Mouse (Mus musculus): ENCODE results near the gene Ahnak2.
"Not testable (repeated sequence)": the region's sequence is repeated elsewhere in the genome, so short reads cannot be mapped to it uniquely, and the experiment has no call there.

Ahnak2 gene

GRCm38 (mm10) chr12:112821216-112821615 lies 18.8 kb upstream of the Ahnak2 start:
- DNase-seq (ENCODE audit: extremely low spot score) = no peak

- DNase-seq (ENCODE audit: extremely low spot score) = no peak
Measured at GRCm38 (mm10) chr12:112820401-112820999, 18.0 kb upstream of the Ahnak2 start.

GRCm38 (mm10) chr12:112819057-112819662 lies 16.7 kb upstream of the Ahnak2 start:
- DNase-seq (ENCODE audit: extremely low spot score) = no peak

GRCm38 (mm10) chr12:112816866-112817265 lies 14.4 kb upstream of the Ahnak2 start:
- DNase-seq (ENCODE audit: extremely low spot score) = not testable (repeated sequence)

DNA sequence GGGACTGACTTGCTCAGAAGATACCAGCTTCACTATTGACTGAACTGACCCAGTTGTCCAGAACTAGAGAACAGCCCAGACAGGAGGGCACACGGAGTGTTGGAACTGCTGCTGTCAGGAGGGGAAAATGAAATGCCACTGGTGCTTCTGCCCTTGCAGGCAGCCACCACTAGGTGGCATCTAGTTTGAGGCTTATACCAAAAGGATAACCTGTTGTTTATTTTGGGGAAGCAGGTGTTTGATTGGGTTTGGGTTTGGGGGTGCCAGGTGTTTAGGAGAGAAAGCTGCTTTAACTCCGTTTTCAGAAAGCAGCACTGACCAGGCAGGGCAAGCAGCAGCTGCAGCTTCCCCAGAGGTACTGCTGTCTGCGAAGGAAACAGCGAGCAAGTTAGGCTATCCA lies 13.8 kb upstream of the Ahnak2 start:
- DNase-seq (ENCODE audit: extremely low spot score) = peak; percentile 42

DNA sequence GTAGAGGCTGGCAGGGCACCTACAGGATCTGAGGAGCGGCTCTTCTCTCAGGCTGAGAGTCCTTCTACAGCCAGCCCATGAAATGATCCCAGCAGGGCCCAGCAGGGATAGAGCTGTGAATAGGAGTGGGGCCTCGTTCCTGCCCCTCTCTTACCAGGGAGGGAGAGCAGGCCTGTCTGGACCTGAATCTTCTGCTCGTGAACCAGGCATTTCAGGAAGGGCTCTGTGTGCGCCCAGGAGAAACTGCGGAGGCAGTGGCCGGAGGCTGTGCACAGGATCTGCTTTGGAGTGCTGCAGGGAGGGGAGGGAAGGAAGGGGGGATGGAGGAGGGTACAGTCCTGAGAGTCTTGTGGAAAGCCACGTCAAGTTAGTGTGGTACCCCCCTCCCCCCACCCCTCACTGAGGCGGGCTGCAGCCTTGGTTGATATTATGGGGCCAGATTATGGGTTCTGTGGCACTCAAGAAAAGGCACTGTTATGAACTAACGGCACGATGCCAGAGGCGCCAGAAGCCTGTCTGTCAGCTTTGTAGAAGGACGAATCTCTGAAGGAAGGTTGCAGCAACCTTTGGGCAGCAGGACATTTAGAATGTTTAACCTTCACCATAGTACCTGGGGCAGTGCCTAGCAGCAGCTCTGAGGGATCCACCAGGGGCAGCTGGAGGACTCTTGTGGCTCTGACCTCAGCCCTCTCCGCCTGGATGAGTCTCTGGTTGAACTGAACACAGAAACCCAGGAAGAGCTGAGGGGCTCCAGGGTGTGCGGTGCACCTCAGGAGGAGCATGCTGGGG lies 12.4 kb upstream of the Ahnak2 start:
- no peak for DNase-seq (ENCODE audit: extremely low spot score)

GRCm38 (mm10) chr12:112813370-112813769 lies 10.9 kb upstream of the Ahnak2 start:
- no peak for DNase-seq (ENCODE audit: extremely low spot score)

- no peak for DNase-seq (ENCODE audit: extremely low spot score)
Measured at GRCm38 (mm10) chr12:112810092-112810885, 7.8 kb upstream of the Ahnak2 start.

DNA sequence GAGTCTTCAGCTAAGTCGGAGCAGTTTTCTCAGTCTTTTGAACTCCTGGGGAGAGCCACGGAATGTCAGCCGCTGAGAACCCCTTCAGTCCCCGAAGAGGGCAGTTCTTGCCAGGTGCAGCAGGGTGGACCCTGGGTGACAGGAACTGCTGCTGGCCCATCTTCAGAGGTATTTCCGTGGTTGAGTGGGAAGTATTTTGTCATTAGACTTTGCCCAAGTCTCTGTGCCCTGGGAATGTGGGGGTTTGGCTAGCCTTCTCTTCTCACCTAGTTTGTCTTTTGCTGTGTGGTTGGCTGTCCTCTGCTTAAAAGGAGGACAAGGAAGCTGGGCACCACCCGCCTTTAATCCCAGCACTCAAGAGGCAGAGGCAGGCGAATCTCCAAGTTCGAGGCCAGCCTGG lies 7.2 kb upstream of the Ahnak2 start:
- no peak for DNase-seq (ENCODE audit: extremely low spot score)

GRCm38 (mm10) chr12:112808587-112809364 lies 6.3 kb upstream of the Ahnak2 start, which contains the start of gene Clba1:
TSS of gene Clba1 (plus strand) at chr12:112808937.
- peak; percentile 88 for DNase-seq (ENCODE audit: extremely low spot score)

- DNase-seq (ENCODE audit: extremely low spot score) = no peak
Measured at GRCm38 (mm10) chr12:112808212-112808586, 5.7 kb upstream of the Ahnak2 start.

DNA sequence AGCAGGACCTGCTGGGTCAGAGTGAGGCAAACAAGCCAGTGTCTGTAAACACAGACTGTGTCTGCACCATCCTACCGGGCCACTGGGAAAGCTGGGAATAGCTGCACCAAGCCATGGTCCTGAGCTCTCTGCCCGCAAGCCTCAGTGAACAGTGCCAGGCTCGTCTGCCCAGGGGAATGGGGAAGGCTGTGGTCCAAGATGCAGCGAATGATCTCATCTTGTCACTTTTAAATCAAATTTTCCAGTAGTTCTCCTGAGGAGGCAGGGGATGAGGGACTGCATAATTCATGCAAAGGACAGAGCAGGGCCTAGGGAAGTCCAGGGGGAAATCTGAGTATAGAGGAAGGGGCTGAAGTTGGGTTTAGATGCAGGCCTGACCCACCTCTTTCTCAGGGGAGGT lies 5.3 kb upstream of the Ahnak2 start:
- no peak for DNase-seq (ENCODE audit: extremely low spot score)

DNA sequence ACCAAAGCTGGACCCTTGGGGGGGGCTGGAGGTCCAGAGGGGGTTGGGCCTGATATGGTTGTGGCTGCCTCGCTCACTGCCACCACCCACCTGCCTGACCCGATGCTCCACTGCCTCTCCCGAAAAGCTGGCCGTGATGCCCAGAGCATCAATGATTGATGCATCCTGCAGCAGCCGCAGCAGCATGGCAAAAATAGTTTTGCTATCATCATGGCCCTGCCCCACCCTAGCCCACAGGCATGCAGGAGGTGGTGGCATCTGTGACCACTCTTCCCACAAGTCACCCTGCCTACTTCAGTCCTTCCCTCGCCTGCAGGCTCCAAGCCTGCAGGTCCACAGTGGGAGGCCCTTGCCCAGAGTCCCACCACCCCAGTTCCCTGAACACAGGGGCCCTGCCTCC lies 3.6 kb upstream of the Ahnak2 start:
- no peak for DNase-seq (ENCODE audit: extremely low spot score)

- DNase-seq (ENCODE audit: extremely low spot score) = no peak
Measured at GRCm38 (mm10) chr12:112804046-112804445, 1.6 kb upstream of the Ahnak2 start.

- no peak for DNase-seq (ENCODE audit: extremely low spot score)
Measured at GRCm38 (mm10) chr12:112802917-112803316, 460 bp upstream of the Ahnak2 start.

DNA sequence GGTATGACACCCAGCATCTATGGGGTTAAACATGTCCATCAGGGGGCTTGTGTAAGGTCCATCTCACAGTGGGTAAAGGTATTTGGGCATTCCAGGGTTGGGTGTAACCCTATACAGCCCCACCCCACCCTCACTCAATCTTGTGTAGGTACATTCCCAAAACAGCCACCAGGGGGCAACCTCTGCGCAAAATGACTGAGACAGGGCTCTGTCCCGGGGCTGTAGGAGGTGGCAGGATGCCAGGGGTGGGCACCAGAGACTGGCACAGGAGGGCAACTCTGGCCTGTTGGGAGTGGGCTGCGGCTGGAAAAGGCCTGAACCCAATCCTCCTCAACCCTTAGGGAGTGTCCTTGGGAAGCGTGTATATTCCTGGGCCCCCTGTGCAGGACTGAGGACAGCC lies 2.0 kb downstream of the Ahnak2 start:
- peak; percentile 74 for DNase-seq (ENCODE audit: extremely low spot score)

DNA sequence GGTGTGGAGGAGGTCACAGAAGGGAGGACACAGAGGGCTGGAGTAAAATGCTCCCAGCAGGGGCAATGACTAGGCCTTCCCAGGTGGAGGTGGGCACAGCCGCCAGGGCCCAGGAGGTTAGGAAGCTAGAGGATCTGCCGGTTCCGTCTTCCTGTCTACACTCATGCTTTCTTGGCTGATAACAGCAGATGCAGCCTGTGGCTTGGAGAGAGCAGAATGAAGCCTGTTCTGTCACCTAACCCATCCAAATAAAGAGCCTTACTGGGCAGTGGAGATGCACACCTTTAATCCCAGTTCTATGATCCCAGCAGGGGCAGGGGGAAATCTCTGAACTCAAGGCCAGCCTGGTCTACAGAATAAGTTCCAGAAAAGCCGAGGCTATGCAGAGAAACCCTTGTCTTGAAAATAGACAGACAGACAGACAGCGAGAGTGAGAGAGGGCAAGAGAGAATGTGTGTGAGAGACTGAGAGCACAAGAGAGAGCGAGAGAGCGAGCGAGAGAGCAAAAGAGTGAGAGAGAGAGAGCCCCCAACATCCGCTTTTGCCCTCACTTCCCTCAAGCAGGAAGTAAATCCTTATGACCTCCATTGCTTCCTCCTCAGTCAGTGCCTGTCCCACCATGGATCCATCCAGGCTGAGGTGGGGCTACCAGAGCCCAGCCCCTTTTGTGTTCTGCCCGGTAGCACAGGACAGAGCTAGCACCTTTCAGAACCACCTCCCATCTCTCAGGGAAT lies 3.1 kb downstream of the Ahnak2 start:
- DNase-seq (ENCODE audit: extremely low spot score) = no peak

- no peak for DNase-seq (ENCODE audit: extremely low spot score)
Measured at GRCm38 (mm10) chr12:112798716-112799115, 3.7 kb downstream of the Ahnak2 start.

DNA sequence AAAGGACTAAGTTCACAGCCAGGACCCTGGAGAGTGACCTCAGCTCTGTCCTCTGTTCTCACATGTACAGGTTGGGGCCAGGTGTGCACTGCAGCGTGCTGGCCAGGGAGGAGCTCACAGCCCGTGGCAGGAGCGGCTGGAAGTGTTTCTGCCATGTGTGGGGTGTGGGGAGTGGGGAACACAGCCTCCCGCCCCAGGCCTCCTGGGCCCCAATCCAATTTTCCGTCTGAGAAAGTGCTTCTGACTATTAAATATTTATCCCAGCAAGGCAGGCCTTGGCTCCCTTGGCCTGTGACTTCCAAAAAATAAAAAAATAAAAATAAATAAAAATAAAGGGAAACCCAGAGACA lies 4.2 kb downstream of the Ahnak2 start:
- DNase-seq (ENCODE audit: extremely low spot score) = no peak

- DNase-seq (ENCODE audit: extremely low spot score) = no peak
Measured at GRCm38 (mm10) chr12:112797672-112798331, 4.7 kb downstream of the Ahnak2 start.

Measured in embryo, embryonic 9.5 days (tissue).